Mouse (Mus musculus) G1E (cell line): ENCODE results near the gene Sult4a1. TPM values are rescaled to one million over a fixed set of nuclear protein-coding genes. Genes with fewer than 3 reads are reported as not detected.

Experiments used
- ATAC-seq: 2 replicates; pipeline ENCODE4 v1.8.0; 2016; ENCODE audit warnings: mild to moderate bottlenecking; ENCODE audit not compliant: insufficient number of reproducible peaks, poor library complexity, low FRiP score, severe bottlenecking; ENCODE audit errors: extremely low read depth
- DNase-seq: peaks from one replicate; pipeline ENCODE4 v3.0.0; 2012; ENCODE audit warnings: low spot score
- H3K27me3 ChIP-seq: 2 replicates; pipeline ENCODE4 v1.6.1; 2012; ENCODE audit warnings: mild to moderate bottlenecking, low read length, inconsistent platforms; ENCODE audit not compliant: insufficient read depth
- H3K36me3 ChIP-seq: replicated peaks from 2 replicates; pipeline ENCODE3; 2012; ENCODE audit warnings: mild to moderate bottlenecking, inconsistent platforms
- H3K4me1 ChIP-seq: 2 replicates; pipeline ENCODE4 v1.6.1; 2012; ENCODE audit warnings: low read depth, low read length, inconsistent platforms, mixed read lengths; ENCODE audit not compliant: insufficient read depth
- H3K4me3 ChIP-seq: 2 replicates; pipeline ENCODE4 v1.5.1; 2012; ENCODE audit warnings: low read depth, mild to moderate bottlenecking, inconsistent platforms, low read length, moderate library complexity, mixed read lengths
- H3K9me3 ChIP-seq: replicated peaks from 2 replicates; pipeline ENCODE4 v1.6.1; 2012; ENCODE audit warnings: inconsistent platforms
- CTCF ChIP-seq: IDR thresholded peaks from 2 replicates; pipeline ENCODE4 v1.5.1; 2012; ENCODE audit warnings: low read depth, low read length, inconsistent platforms, mixed read lengths
- GATA1 ChIP-seq: IDR thresholded peaks from 2 replicates; pipeline ENCODE4 v1.6.1; 2012; ENCODE audit warnings: borderline replicate concordance, low read length, inconsistent platforms, mixed read lengths
- GATA2 ChIP-seq: IDR thresholded peaks from 2 replicates; pipeline ENCODE4 v1.6.1; 2012; ENCODE audit warnings: low read depth, low read length, inconsistent platforms, borderline replicate concordance
- POLR2AphosphoS5 ChIP-seq: IDR thresholded peaks from 2 replicates; pipeline ENCODE4 v1.6.1; 2012; ENCODE audit warnings: low read depth, low read length, inconsistent platforms; ENCODE audit not compliant: insufficient replicate concordance
- TAL1 ChIP-seq: conservative IDR thresholded peaks from 2 replicates; pipeline ENCODE4 v1.6.1; 2012; ENCODE audit warnings: low read depth, low read length, inconsistent platforms, mixed read lengths
- polyA plus RNA-seq: library from polyadenylated mRNA; stranded (reverse); fragments of >175 nt; gene quantifications from 2 replicates; pipeline ENCODE4 v1.2.3, GENCODE M21; 2012
- total RNA-seq, 2 experiments: library from RNA; stranded (forward) in 1 of 2; stranded (reverse) in 1 of 2; fragments of 200-1000 nt in 1 of 2; fragments of >200 nt in 1 of 2; fragmentation: Nextera tagmentation in 1 of 2; gene quantifications; 2 replicates each; pipeline ENCODE4 v1.2.3; 2014 to 2017

Gene Sult4a1
- total and polyA plus RNA-seq, 3 experiments: not detected

DNA sequence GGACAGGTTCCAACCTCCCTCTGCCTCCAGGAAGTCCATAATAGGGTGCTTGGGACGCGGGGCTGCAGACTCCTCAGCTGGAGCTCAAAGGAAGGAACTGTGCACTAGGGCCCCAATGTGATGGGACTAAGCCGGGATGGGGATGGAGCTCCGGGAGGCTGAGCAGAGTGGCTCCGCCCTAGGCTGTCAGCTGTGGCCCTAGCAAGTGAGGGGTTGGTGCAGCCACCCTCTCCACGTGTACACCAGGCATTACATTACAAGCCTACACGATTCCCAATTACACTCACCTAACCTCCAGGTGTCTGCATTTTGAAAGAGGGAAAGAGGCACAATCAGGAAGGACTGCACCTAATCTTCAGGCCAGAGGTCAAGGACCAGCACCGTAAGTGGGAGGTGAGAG lies 17.5 kb upstream of the Sult4a1 start, which contains the start of gene Pnpla5:
Pnpla5 (minus strand) TSS at position 101 of the 400 bp plus-strand sequence.
- H3K4me3 ChIP-seq: no peak within 1 kb of the TSS; the same call in 1 of the 2 replicates

DNA sequence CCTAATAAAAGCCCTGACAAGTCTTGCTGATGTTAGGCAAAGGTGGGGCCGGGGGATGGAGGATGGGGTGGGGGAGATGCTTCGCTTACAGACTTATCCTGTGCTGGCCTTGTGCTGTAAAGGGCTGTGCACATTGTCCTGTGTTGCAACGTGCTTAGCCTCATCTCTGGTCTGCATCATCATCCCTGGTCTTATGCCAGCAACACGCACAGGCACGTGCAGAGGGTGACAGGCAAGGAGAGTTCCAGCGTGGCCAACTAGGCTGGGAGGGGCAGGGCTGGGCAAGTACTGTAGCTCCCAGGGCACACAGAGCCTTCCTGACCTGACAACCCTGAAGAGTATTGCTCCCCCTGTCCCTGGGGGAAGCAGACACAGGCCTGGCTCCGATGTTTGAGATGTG lies 15.5 kb upstream of the Sult4a1 start:
- TF ChIP-seq GATA1 (no peak), TAL1 (no peak), POLR2AphosphoS5 (no peak)
- peaks cover 91% of the 10 kb centered on the region for H3K9me3 ChIP-seq
- H3K27me3 ChIP-seq: no peaks in the 10 kb centered on the region
- no peaks in the 10 kb centered on the region for H3K36me3 ChIP-seq
- H3K4me3 ChIP-seq: peak overlapping the region; percentile 0; the same call in 1 of the 2 replicates
- ATAC-seq (no peak), DNase-seq (no peak)
- H3K4me1 ChIP-seq: no peaks in the 10 kb centered on the region

More for the DNA sequence above, 17.5 kb upstream of the Sult4a1 start, which contains the start of gene Pnpla5:
- ATAC-seq (no peak), DNase-seq (no peak)
- TF ChIP-seq TAL1 (no peak), CTCF (no peak), POLR2AphosphoS5 (no peak), GATA2 (no peak)
- Histone ChIP-seq H3K9me3 (peaks cover 87% of the 10 kb centered on the region), H3K36me3 (no peaks in the 10 kb centered on the region), H3K27me3 (no peaks in the 10 kb centered on the region), H3K4me1 (no peaks in the 10 kb centered on the region)

DNA sequence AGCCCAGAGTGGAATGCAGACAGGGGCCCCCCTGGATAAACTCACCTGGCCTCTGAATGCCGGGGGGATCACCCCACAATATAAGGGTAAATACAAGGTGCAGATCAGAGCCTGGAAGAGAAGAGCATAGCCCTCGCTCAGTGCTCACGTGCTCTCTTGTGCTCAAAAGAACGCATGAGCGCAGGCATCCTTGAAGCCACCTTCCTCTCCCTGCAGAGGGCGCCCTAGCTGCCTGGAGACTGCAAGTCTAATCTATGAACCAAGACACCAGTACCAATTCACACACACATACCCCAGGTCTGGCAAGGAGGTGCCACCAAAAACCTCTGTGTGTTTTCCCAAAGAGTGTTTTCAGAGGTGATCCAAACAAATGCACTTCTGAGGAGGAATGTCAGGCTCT lies 15.1 kb upstream of the Sult4a1 start:
- no peak for DNase-seq
- ATAC-seq: no peak
- no peaks in the 10 kb centered on the region for H3K4me1 ChIP-seq
- H3K4me3 ChIP-seq: no peak overlapping the region
- H3K36me3 ChIP-seq: no peaks in the 10 kb centered on the region
- peaks cover 92% of the 10 kb centered on the region for H3K9me3 ChIP-seq
- TF ChIP-seq POLR2AphosphoS5: no peak
- TF ChIP-seq GATA1: no peak
- no peak for TF ChIP-seq TAL1
- TF ChIP-seq GATA2: no peak
- TF ChIP-seq CTCF: no peak
- no peaks in the 10 kb centered on the region for H3K27me3 ChIP-seq

DNA sequence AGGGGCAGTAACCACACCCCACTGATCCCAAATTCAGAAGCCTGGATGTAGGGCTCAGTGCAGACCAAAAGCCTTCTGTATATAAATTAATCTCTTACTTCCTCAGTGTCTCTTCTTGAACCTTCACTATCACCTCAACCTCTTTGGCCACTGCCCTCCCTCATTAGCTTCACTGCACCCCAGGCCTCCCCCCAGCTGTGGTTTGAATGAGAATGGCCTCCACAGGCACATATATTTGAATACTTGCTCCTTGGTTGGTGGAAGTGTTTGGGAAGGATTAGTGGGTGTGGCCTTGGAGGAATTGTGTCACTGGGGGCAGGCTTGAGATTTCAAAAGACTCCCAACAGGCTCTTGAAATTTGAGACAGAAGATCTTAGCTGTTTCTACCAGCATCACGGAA lies 10.9 kb upstream of the Sult4a1 start:
- ATAC-seq (no peak), DNase-seq (no peak)
- Histone ChIP-seq H3K27me3 (no peaks in the 10 kb centered on the region), H3K36me3 (no peaks in the 10 kb centered on the region), H3K4me1 (no peaks in the 10 kb centered on the region), H3K9me3 (peaks cover 93% of the 10 kb centered on the region), H3K4me3 (no peak overlapping the region)
- TF ChIP-seq TAL1 (no peak), GATA2 (no peak), POLR2AphosphoS5 (no peak), CTCF (no peak), GATA1 (no peak)

DNA sequence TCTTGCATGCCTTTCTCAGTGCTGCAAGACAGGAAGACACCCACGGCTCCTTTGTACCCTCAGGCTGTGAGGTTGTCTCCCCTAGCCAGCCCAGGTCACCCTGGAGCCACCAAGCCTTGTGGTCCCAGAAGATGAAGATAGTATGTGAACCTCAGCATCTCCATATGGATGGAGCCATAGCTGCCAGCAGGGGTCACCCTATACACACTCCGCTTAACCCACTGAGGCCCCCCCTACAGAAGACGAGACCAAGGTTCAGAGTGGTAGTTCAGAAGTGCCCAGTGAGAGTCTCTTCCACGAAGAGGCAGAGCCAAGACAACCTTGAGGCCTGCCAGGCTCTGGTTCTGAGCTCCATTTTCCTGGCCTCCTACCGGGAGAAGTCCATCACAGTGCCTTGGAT lies 10.2 kb upstream of the Sult4a1 start:
- Histone ChIP-seq H3K4me1 (no peaks in the 10 kb centered on the region), H3K27me3 (no peaks in the 10 kb centered on the region), H3K4me3 (no peak overlapping the region), H3K36me3 (no peaks in the 10 kb centered on the region), H3K9me3 (peaks cover 93% of the 10 kb centered on the region)
- ATAC-seq: no peak
- no peak for DNase-seq
- TF ChIP-seq CTCF (no peak), POLR2AphosphoS5 (no peak), TAL1 (no peak), GATA1 (no peak), GATA2 (no peak)

DNA sequence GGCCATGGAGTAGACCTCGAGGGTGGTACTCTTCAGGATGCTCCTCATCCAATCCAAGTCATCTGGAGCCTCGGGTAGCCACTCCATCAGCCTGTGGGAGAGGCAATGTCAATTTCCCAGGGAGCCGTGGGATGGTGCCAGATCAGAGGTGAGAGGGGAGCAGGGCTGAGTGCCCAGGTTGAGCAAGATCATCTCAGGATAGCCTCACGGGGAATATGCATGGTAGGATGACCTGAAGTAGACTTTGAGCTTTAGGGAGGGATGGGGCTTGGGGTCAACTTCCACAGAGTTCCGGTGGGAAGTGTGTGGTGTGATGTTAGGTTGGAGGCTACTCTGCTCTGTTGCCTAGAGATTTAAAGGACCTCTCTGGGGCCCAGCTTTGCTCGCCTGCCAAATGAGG lies 8.3 kb upstream of the Sult4a1 start:
- H3K4me1 ChIP-seq: no peaks in the 10 kb centered on the region
- no peaks in the 10 kb centered on the region for H3K27me3 ChIP-seq
- TF ChIP-seq TAL1 (no peak), GATA1 (no peak)
- no peaks in the 10 kb centered on the region for H3K36me3 ChIP-seq
- no peak for DNase-seq
- H3K9me3 ChIP-seq: peaks cover 92% of the 10 kb centered on the region
- no peak for ATAC-seq
- H3K4me3 ChIP-seq: no peak overlapping the region

DNA sequence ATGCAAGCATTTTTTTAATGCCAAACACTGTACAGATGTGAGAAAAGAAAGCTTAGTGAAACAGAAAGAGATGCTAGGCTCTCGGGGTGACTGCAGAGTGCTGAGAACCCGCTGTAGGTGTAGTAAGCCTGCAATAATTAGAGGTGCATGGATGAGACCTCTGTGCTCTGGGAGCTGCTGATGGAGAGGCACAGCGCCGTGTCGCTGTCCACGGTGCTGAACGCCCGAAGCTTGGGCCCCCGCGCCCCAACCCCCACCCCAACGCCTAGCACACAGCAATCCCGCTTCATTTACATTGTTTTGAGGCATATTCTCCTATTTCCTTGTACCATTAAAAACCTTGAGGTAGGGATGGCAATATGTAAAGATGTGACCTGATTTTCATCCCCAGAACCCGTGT lies 3.3 kb upstream of the Sult4a1 start:
- no peaks in the 10 kb centered on the region for H3K27me3 ChIP-seq

More for the DNA sequence above, 3.3 kb upstream of the Sult4a1 start:
- no peaks in the 10 kb centered on the region for H3K4me1 ChIP-seq
- no peak for ATAC-seq
- no peaks in the 10 kb centered on the region for H3K36me3 ChIP-seq
- H3K9me3 ChIP-seq: peaks cover 88% of the 10 kb centered on the region
- no peak for TF ChIP-seq TAL1
- TF ChIP-seq POLR2AphosphoS5: no peak
- no peak for TF ChIP-seq GATA1
- TF ChIP-seq CTCF: no peak
- TF ChIP-seq GATA2: no peak
- H3K4me3 ChIP-seq: no peak overlapping the region
- DNase-seq: no peak
